Mouse (Mus musculus) lung, adult 2 months (tissue): ENCODE results near the gene Nek2.

Experiments
- CTCF ChIP-seq: fragments of 200-500 bp; IDR thresholded peaks from 2 replicates; pipeline ENCODE4 v1.5.1; 2011; ENCODE audit warnings: mild to moderate bottlenecking, low read length, control low read depth; ENCODE audit not compliant: insufficient read depth
- POLR2A ChIP-seq: fragments of 200-500 bp; IDR thresholded peaks from 2 replicates; pipeline ENCODE4 v1.6.1; 2011; ENCODE audit warnings: low read depth, mild to moderate bottlenecking, control low read depth, low read length, borderline replicate concordance; ENCODE audit errors: extremely low read depth

GRCm38 (mm10) chr1:191821326-191822091, at the start of gene Nek2:
- TF ChIP-seq CTCF (no peak), POLR2A (peak; percentile 45; the same call in 1 of the 2 replicates)
